Mouse (Mus musculus) adrenal gland, adult 10 weeks (tissue): ENCODE results near the gene Cnp. TPM values are rescaled to one million over a fixed set of nuclear protein-coding genes. Genes with fewer than 3 reads are reported as not detected.

ENCODE experiments used
- polyA plus RNA-seq: library from polyadenylated mRNA; stranded (reverse); fragments of 350-450 nt; fragmentation: Illumina TruSeq; extraction: RNeasy Lipid Tissue Mini Kit (QIAGEN cat#74804); gene quantifications from one replicate; pipeline ENCODE4 v1.2.3, GENCODE M21; 2014; ENCODE audit warnings: low read depth, low replicate concordance

Cnp gene
- 9.6 TPM for polyA plus RNA-seq

DNA sequence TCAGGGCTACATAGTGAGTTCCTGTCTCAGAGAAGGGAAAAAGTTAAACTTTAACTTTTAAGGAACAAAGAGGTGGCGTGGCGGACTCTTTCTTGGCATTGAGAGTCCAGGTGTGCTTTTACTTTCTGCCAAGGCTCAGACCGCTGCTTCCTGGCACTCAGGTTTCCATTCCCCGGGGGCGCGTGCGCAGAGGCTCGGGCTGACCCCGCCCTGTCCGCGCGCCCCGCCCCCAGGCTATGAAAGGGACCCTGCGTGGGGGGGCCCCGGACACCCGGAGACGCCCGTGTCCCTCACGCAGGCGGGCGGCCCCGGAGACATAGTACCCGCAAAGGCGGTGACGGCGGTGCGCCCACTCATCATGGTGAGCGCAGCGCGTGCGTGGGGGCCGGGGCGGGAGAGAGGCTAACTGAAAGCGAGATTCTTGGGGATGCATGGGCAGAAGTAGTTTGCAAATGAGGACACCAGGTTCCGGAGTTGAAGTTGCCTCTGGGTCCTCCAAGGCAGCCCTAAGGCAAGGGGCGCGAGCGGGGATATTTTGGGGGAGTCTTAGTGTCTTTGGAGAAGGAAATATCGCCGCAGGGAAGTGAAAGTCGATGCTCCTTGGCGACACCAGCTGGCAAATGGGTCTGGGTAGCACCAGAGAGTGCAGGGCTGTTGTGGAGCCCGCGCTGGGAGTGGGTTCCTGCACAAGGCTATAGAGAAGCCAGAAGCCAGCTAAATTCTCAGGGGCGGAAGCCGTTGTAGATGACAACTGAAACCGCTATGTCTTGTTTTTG is at the start of gene Cnp:
Cnp (plus strand) TSS at position 197 of the 776 bp plus-strand sequence.

DNA sequence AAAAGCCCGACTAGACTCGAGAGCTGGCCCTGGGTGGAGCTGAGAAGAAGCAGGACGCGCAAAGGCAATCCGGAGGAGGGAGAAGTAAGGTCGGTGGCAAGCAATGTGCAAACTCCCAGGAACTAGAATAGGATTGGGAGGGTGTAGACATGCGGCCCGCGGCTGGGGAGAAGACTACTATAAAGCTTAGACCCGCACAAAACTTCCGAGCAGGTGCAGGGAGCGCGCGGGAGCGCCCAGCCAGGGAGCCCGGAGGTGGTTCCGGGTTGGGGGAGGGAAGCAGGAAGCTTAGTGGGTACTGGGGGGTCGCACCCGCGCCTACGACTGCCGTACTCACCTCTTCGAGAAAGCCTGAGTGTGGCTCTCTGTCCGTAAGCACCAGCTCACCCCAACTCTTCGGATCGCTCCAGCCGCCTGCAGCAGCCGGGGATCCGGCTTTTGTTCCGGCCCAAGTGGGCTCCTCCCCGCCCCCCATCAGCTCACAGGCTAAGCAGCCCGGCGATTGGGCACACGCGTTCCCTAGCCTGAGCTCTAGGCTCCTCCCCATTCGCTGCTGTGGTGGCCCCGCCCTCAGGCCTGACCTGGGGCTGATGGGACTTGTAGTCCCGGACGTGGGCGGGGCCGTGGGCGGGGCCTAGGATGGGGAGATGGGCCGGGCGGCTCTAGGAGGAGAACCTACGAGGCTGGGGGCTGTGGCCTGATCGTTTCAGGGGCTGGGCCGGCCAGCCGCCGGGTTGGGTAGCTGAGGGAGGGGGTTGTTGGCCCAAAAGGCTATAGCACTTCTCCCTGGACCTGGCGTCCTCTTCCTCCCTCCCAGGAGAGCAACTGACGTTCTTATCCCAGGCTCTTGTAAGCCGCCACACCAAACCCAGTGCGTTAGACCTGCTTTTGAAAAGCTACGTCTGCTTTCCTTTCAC is 47.0 kb upstream of the Cnp start, which contains the start of gene Acly:
Acly (minus strand) TSS at position 543 of the 917 bp plus-strand sequence.

DNA sequence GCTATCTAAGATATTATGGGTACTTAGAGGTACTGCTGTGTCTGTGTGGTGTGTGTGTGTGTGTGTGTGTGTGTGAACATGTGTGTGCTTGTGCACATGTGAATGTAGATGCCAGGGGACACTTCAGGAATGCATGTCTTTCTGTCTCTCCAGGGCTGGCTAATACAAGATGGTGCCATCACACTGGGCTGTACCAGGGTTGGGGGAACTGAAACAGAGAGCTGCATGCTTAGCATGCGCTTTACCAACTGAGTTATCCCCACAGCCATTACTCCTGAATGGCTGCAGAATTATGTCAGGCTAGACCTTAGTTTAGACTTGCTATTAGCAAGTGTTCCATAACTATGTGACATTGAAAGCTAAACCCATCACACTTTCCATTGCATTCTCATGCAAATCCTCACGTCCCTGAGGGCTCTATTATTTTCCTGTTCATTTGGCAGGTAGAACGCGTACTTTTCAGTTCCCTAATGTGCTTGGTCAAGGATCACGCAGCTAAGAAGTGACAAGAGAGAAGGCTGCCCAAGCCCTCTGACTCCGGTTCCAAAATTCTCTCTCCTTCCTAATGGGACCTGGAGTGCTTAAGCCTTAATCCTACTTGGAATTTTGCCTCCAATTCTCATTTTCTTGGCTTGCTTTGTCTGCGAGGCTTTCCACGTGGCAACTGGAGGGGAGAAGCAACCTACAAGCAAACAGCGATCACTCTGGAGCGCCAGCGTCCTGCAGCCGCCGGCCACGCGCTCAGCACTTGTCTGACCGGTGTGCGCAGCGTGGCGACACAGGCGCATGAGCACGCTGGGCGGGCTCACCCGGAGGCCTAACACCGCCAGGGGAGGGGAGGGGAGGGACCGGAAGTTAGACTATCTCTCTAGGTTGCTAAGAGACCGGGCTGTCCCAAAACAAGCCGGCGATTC is 29.6 kb upstream of the Cnp start, which contains the start of gene Ttc25:
Ttc25 (plus strand) TSS at position 776 of the 914 bp plus-strand sequence.

DNA sequence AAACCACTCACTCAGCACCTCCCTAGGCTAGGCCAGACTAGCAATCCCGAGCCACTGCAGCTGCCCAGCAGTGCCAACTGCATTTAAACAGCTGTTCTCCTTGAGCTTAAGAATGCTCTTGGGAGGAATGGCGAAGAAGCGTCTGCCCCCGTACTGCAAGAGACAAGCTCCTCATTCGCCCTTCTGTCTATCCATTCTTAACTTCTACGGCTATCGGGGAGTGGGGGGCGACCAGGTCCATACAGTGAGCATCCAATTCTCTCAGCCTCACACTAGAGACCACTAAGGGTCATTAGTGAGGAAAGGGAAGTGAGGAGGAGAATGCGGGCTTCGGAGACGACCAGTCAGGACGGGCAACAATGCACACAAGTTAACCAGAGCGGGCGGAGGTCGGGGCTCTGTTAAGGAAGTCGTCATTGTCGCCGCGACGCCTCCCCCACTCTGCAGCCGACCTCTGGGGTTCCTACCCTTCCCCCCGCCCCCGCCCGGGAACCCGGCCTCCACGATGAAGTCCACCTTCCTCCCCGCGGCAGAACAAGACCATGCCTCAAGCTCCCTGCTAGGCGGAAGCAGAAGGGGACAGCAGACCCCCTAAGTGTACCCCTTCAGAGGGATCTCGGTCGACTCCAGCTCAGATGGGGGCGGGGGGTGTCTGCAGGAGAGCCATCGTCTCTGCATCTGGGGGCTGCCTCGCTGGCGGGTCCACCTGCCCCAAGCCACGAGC is 44.2 kb downstream of the Cnp start, which contains the start of gene Nkiras2:
Nkiras2 (plus strand) TSS at position 484 of the 724 bp plus-strand sequence.

DNA sequence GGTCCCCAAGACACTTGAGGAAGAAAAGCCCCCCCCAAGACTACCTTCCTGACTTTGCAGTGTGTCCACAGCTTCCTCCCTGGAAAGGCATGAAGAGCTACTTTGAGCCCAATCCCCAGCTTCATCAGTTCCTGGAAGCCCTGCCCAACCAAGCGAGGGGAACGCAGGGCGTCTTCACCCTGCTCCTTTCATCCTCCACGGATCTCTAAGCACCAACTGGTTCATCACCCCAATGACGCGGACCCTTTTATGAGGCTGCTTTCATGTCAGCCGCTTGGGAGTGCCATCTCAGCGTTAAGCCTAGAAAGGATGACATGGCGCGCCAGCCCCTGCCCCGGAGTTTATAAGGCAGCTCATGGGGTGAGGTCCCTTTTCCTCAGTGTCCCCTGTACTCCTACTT is 45.3 kb downstream of the Cnp start, which contains the start of gene Dnajc7:
Dnajc7 (minus strand) TSS at position 187 of the 400 bp plus-strand sequence.

Other genes starting within 250 kb of the Cnp start
- not detected for gene Gast, start 240.5 kb upstream of the Cnp start, polyA plus RNA-seq
- gene Hap1, start 218.8 kb upstream of the Cnp start, polyA plus RNA-seq = 5.1 TPM
- gene Jup, start 177.1 kb upstream of the Cnp start, polyA plus RNA-seq = 2.2 TPM
- gene P3h4, start 160.1 kb upstream of the Cnp start, polyA plus RNA-seq = 10.6 TPM
- 1.4 TPM for gene Fkbp10, start 159.2 kb upstream of the Cnp start, polyA plus RNA-seq
- 30.2 TPM for gene Nt5c3b, start 133.1 kb upstream of the Cnp start, polyA plus RNA-seq
- not detected for gene Klhl10, start 133.0 kb upstream of the Cnp start, polyA plus RNA-seq
- 33.4 TPM for gene Klhl11, start 102.2 kb upstream of the Cnp start, polyA plus RNA-seq
- gene Acly, start 46.9 kb upstream of the Cnp start, polyA plus RNA-seq = 787 TPM
- 0.64 TPM for gene Ttc25, start 29.3 kb upstream of the Cnp start, polyA plus RNA-seq
- gene Nkiras2, start 44.3 kb downstream of the Cnp start, polyA plus RNA-seq = 2.7 TPM
- gene Dnajc7, start 45.3 kb downstream of the Cnp start, polyA plus RNA-seq = 169 TPM
- gene Zfp385c, start 117.6 kb downstream of the Cnp start, polyA plus RNA-seq = not detected
- gene Dhx58, start 129.4 kb downstream of the Cnp start, polyA plus RNA-seq = 7.8 TPM
- gene Kat2a, start 137.6 kb downstream of the Cnp start, polyA plus RNA-seq = 3.3 TPM
- not detected for gene Hspb9, start 138.9 kb downstream of the Cnp start, polyA plus RNA-seq
- gene Rab5c, start 163.3 kb downstream of the Cnp start, polyA plus RNA-seq = 51.3 TPM
- not detected for gene Kcnh4, start 185.0 kb downstream of the Cnp start, polyA plus RNA-seq
- not detected for gene Hcrt, start 188.0 kb downstream of the Cnp start, polyA plus RNA-seq
- gene Ghdc, start 196.1 kb downstream of the Cnp start, polyA plus RNA-seq = 4.3 TPM